Mouse (Mus musculus): ENCODE measurements at regions not wholly inside any gene's neighbourhood (a gene's known extent, or its start where the extent isn't known, plus 50 kb on each side); places are given as distances from the start of the nearest gene placed in this dataset.

GRCm38 (mm10) chr1:137806742-137807141 lies 368.8 kb downstream of the Ptprc start:
- TF ChIP-seq ZC3H11A (IDR thresholded peaks at IDR 0.05; ENCODE audit: borderline replicate concordance, low read depth, low read length) = no peak
- TF ChIP-seq MAFK (IDR thresholded peaks at IDR 0.05; ENCODE audit: insufficient read depth, low read depth, low read length) = no peak

Data from ES-E14 (cell line).